Comparison of ENCODE assay signal across 14 mouse cellular contexts in genomic region chr4:97673854-97674510, GRCm38 (mm10).
A peak's percentile ranks its signal among the peaks of the same experiment; 100 is the strongest.
DNase-seq lines count a peak whose midpoint lies in the region; ATAC-seq lines count a peak whose summit lies in the region.
"Had no signal": no experiment of that assay in that cellular context is flagged by ENCODE, and none has a peak within 500 bp of the region (broad histone marks: within the 10 kb centered on the region; RNA-seq: fewer than 3 reads in every experiment).

No protein-coding gene starts in this region.

- DNase-seq in kidney, adult 8-10 months, result no peak
- peak; percentile 0 for DNase-seq in T-cell, adult 2 months (ENCODE audit: low spot score)
- DNase-seq in spleen, postnatal 10 days (ENCODE audit: low spot score in 2 of 2), result no peak
- no peak for DNase-seq in spleen, postnatal 14 days (ENCODE audit: low spot score in 2 of 2)
- DNase-seq: cerebellum, adult 9-11 months; gastrocnemius, adult 2 months; layer of hippocampus, postnatal 36 days; right cerebral cortex, postnatal 14 days had no signal

- H3K36me3 ChIP-seq in kidney, embryonic 16.5 days (ENCODE audit: insufficient read depth, low read length), result no peaks in the 10 kb centered on the region
- no peaks in the 10 kb centered on the region for H3K36me3 ChIP-seq in hindbrain, embryonic 16.5 days (ENCODE audit: control insufficient read depth, insufficient read depth, low read length)
- H3K36me3 ChIP-seq: lung, embryonic 15.5 days had no signal

- 0 out of 2 replicates have a peak, but pooled peaks cover 2% of the 10 kb centered on the region for H3K4me1 ChIP-seq in kidney, embryonic 16.5 days (ENCODE audit: insufficient read depth, low read length)
- H3K4me1 ChIP-seq in hindbrain, embryonic 16.5 days (ENCODE audit: control insufficient read depth, insufficient read depth, low read depth, low read length), result peaks cover 18% of the 10 kb centered on the region

- no peak overlapping the region for H3K27ac ChIP-seq in kidney, embryonic 16.5 days (ENCODE audit: low read length)
- H3K27ac ChIP-seq in hindbrain, embryonic 16.5 days (ENCODE audit: low read depth, low read length), result no peak overlapping the region
- H3K27ac ChIP-seq: gastrocnemius, adult 2 months; lung, embryonic 15.5 days had no signal

- peaks cover 4% of the 10 kb centered on the region; the same call in 1 of the 2 replicates for H3K27me3 ChIP-seq in kidney, embryonic 16.5 days (ENCODE audit: insufficient read depth, low read length)
- no peaks in the 10 kb centered on the region for H3K27me3 ChIP-seq in hindbrain, embryonic 16.5 days (replicated peaks; ENCODE audit: control insufficient read depth, insufficient read depth, low read length)
- H3K27me3 ChIP-seq: lung, embryonic 15.5 days had no signal

- H3K4me3 ChIP-seq in kidney, embryonic 16.5 days (ENCODE audit: low read length), result no peak overlapping the region
- H3K4me3 ChIP-seq in hindbrain, embryonic 16.5 days (ENCODE audit: low read length), result no peak overlapping the region
- H3K4me3 ChIP-seq: gastrocnemius, adult 2 months; lung, embryonic 15.5 days had no signal

- no peak overlapping the region for H3K9ac ChIP-seq in kidney, embryonic 16.5 days (replicated peaks; ENCODE audit: low read length)
- H3K9ac ChIP-seq in hindbrain, embryonic 16.5 days (ENCODE audit: low read depth, low read length), result no peak overlapping the region
- H3K9ac ChIP-seq: lung, embryonic 15.5 days had no signal

- ATAC-seq in kidney, embryonic 16.5 days (ENCODE audit: low FRiP score, low TSS enrichment), result peak; percentile 63; the same call in 1 of the 2 replicates
- ATAC-seq in granulocyte monocyte progenitor cell, adult 5-6 weeks (replicated peaks; ENCODE audit: poor library complexity, severe bottlenecking), result peak; percentile 80
- ATAC-seq in megakaryocyte progenitor cell, adult 5-6 weeks (replicated peaks; ENCODE audit: poor library complexity), result peak; percentile 67
- no peak for ATAC-seq in hindbrain, embryonic 16.5 days
- ATAC-seq: intestine, postnatal 0 days had no signal

- WGBS in kidney, embryonic 16.5 days, result 43% methylated on average over 6 of the region's 6 CpGs
- 68% methylated on average over 6 of the region's 6 CpGs for WGBS in hindbrain, embryonic 16.5 days

- no peak overlapping the region for H3K4me2 ChIP-seq in kidney, embryonic 16.5 days (replicated peaks; ENCODE audit: low read depth, low read length)
- no peak overlapping the region for H3K4me2 ChIP-seq in hindbrain, embryonic 16.5 days (ENCODE audit: low read length)
- H3K4me2 ChIP-seq: lung, embryonic 15.5 days had no signal

- H3K9me3 ChIP-seq in kidney, embryonic 16.5 days (ENCODE audit: low read length), result no peaks in the 10 kb centered on the region
- no peaks in the 10 kb centered on the region for H3K9me3 ChIP-seq in hindbrain, embryonic 16.5 days (ENCODE audit: control insufficient read depth, low read length)
- H3K9me3 ChIP-seq: lung, embryonic 15.5 days had no signal
